Mouse (Mus musculus) ES-Bruce4 (cell line): Measurements from ENCODE around the gene Nphp4.

ENCODE experiments used
- EP300 ChIP-seq: IDR thresholded peaks from 2 replicates; pipeline ENCODE4 v1.6.1; 2011; ENCODE audit warnings: low read depth, low read length; ENCODE audit not compliant: insufficient read depth
- POLR2A ChIP-seq: IDR thresholded peaks from one replicate; pipeline ENCODE4 v1.8.1; 2011; ENCODE audit warnings: low read length; ENCODE audit not compliant: insufficient read depth

DNA sequence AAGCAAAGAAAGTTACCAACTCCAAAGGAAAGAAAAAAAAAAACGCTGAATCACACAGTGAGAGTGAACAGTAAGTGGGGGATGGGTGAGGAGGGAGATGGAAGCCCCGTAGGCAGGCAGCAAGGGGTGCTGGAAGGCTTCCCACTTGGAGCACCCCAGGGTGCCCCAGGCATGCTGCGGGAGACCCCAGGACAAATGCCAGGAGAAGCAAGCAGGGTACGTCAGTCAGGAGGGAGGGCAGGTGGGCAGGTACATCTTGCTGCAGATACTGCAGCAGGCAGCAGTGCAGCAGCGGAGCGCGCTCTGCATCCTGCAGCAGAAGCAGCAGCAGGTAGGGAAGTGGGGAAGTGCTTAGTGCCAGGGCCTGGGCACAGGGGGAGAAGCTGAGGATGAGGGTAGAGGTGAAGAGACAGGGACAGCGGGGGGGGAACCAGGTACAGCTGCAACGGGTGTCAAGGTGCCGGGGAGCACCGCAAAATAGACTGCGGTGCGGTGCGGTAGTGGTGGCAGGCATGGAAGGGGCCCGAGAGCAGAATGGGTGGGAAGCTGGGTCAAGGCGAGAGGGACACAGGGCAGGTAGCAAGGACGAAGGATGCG is at the start of gene Nphp4:
- TF ChIP-seq EP300: no peak
- no peak for TF ChIP-seq POLR2A
